Mouse (Mus musculus): ENCODE measurements around the gene Emc7.

Emc7 gene

GRCm38 (mm10) chr2:112480669-112481068, 25.9 kb downstream of the Emc7 start, which contains the start of gene Chrm5:
Gene Chrm5, minus strand, starts transcription at chr2:112480769.
- no peak for DNase-seq

GRCm38 (mm10) chr2:112481564-112481963, 26.8 kb downstream of the Emc7 start:
- DNase-seq = peak; percentile 34

- no peak for DNase-seq
These were observed 27.9 kb downstream of the Emc7 start for GRCm38 (mm10) chr2:112482533-112483333.

- DNase-seq = no peak
These were observed 28.5 kb downstream of the Emc7 start for GRCm38 (mm10) chr2:112483334-112483651.

GRCm38 (mm10) chr2:112484886-112485285, 30.1 kb downstream of the Emc7 start:
- DNase-seq = no peak

- DNase-seq = no peak
These were observed 35.8 kb downstream of the Emc7 start for GRCm38 (mm10) chr2:112490483-112491196.

- no peak for DNase-seq
These were observed 36.8 kb downstream of the Emc7 start for GRCm38 (mm10) chr2:112491629-112492028.

- DNase-seq = peak; percentile 42
These were observed 37.6 kb downstream of the Emc7 start for GRCm38 (mm10) chr2:112492431-112492855.

- DNase-seq = peak; percentile 83
These were observed 38.2 kb downstream of the Emc7 start, which contains the start of gene Aven for GRCm38 (mm10) chr2:112492856-112493538. Gene Aven, plus strand, starts transcription at chr2:112492964.

GRCm38 (mm10) chr2:112493539-112494260, 38.9 kb downstream of the Emc7 start:
- DNase-seq = no peak

- DNase-seq = peak; percentile 27
These were observed 43.1 kb downstream of the Emc7 start for GRCm38 (mm10) chr2:112497851-112498250.

- DNase-seq = peak; percentile 82
These were observed 46.4 kb downstream of the Emc7 start for GRCm38 (mm10) chr2:112501209-112501608.

GRCm38 (mm10) chr2:112503978-112504377, 49.2 kb downstream of the Emc7 start:
- DNase-seq = no peak

- DNase-seq = no peak
These were observed 52.1 kb downstream of the Emc7 start for GRCm38 (mm10) chr2:112506841-112507435.

- no peak for DNase-seq
These were observed 52.6 kb downstream of the Emc7 start for GRCm38 (mm10) chr2:112507444-112507843.

- DNase-seq = no peak
These were observed 55.3 kb downstream of the Emc7 start for GRCm38 (mm10) chr2:112510140-112510539.

GRCm38 (mm10) chr2:112513036-112513435, 58.2 kb downstream of the Emc7 start:
- no peak for DNase-seq

- no peak for DNase-seq
These were observed 61.9 kb downstream of the Emc7 start for GRCm38 (mm10) chr2:112516728-112517127.

- DNase-seq = no peak
These were observed 62.4 kb downstream of the Emc7 start for GRCm38 (mm10) chr2:112517218-112517617.

GRCm38 (mm10) chr2:112518541-112518940, 63.7 kb downstream of the Emc7 start:
- DNase-seq = no peak

- DNase-seq = no peak
These were observed 66.0 kb downstream of the Emc7 start for GRCm38 (mm10) chr2:112520526-112521482.
